Mouse (Mus musculus) ES-E14 (cell line): ENCODE data around the gene Fam71e1. TPM values are rescaled to one million over a fixed set of nuclear protein-coding genes. Genes with fewer than 3 reads are reported as not detected.
A peak's percentile ranks its signal among the peaks of the same experiment; 100 is the strongest.

Experiments used
- DNase-seq: peaks from one replicate; pipeline ENCODE4 v3.0.0-alpha.2; 2013; ENCODE audit warnings: low read depth, low spot score
- H3K27ac ChIP-seq: 2 replicates; pipeline ENCODE4 v1.5.1; 2012; ENCODE audit warnings: low read depth, mild to moderate bottlenecking, low read length, moderate library complexity, mixed read lengths; ENCODE audit not compliant: poor library complexity, insufficient read depth, severe bottlenecking
- H3K36me3 ChIP-seq: 2 replicates; pipeline ENCODE4 v1.6.1; 2012; ENCODE audit warnings: mild to moderate bottlenecking, low read length, moderate library complexity, mixed read lengths; ENCODE audit not compliant: control insufficient read depth, poor library complexity, insufficient read depth, severe bottlenecking
- H3K4me1 ChIP-seq, 2 experiments: fragments of 150-350 bp in 1 of 2; sonication (generic) in 1 of 2; 2 replicates each; pipeline ENCODE4 v1.6.1; 2012; ENCODE audit warnings: low read length in 2 of 2, mild to moderate bottlenecking in 1 of 2, mixed read lengths in 1 of 2; ENCODE audit not compliant: control insufficient read depth in 2 of 2, insufficient read depth in 2 of 2, poor library complexity in 1 of 2
- H3K4me3 ChIP-seq, 2 experiments: fragments of 150-350 bp in 1 of 2; sonication (generic) in 1 of 2; 2 replicates each; pipeline ENCODE4 v1.5.1; 2012; ENCODE audit warnings: low read length in 2 of 2, low read depth in 1 of 2, mild to moderate bottlenecking in 1 of 2, mixed read lengths in 1 of 2; ENCODE audit not compliant: insufficient read depth in 1 of 2, poor library complexity in 1 of 2, severe bottlenecking in 1 of 2
- H3K9ac ChIP-seq: 2 replicates; pipeline ENCODE4 v1.6.1; 2012; ENCODE audit warnings: low read depth, mild to moderate bottlenecking, low read length, mixed read lengths; ENCODE audit not compliant: poor library complexity, insufficient read depth, severe bottlenecking
- H3K9me3 ChIP-seq: fragments of 150-350 bp; sonication (generic); 2 replicates; pipeline ENCODE4 v1.6.1; 2012; ENCODE audit warnings: low read depth, mild to moderate bottlenecking, low read length; ENCODE audit not compliant: control insufficient read depth, insufficient read depth
- CHD2 ChIP-seq: IDR thresholded peaks from 2 replicates; pipeline ENCODE4 v1.6.1; 2014; ENCODE audit warnings: mild to moderate bottlenecking, low read depth, low read length, inconsistent platforms
- HCFC1 ChIP-seq: IDR thresholded peaks from 2 replicates; pipeline ENCODE4 v1.6.1; 2012; ENCODE audit warnings: low read length, inconsistent platforms, borderline replicate concordance; ENCODE audit not compliant: insufficient read depth
- MAFK ChIP-seq: IDR thresholded peaks from 2 replicates; pipeline ENCODE4 v1.6.1; 2014; ENCODE audit warnings: mild to moderate bottlenecking, low read depth, low read length, inconsistent platforms; ENCODE audit not compliant: insufficient read depth
- ZC3H11A ChIP-seq: IDR thresholded peaks from 2 replicates; pipeline ENCODE4 v1.6.1; 2012; ENCODE audit warnings: low read depth, mild to moderate bottlenecking, inconsistent platforms, low read length, borderline replicate concordance
- ZNF384 ChIP-seq: IDR thresholded peaks from 2 replicates; pipeline ENCODE4 v1.6.1; 2012; ENCODE audit warnings: low read depth, low read length, inconsistent platforms
- in situ Hi-C, 2 experiments: fragments of 600-800 bp; cut with MboI; formaldehyde crosslinking; loops; one replicate each; pipeline ENCODE4 v1.15.1; 2025; ENCODE audit warnings: low sequenced_read_pairs in 2 of 2, inconsistent platforms in 1 of 2; ENCODE audit not compliant: unreplicated experiment in 2 of 2
- total RNA-seq: library from RNA; depleted of rRNA; stranded (reverse); fragments of 300-350 nt; gene quantifications from 2 replicates; pipeline ENCODE4 v1.2.3, GENCODE M21; 2012

Gene Fam71e1
- total RNA-seq, 1 experiment: 3.4 TPM

- Histone ChIP-seq H3K9ac (no peak overlapping the region), H3K4me1 (peaks cover 0 to 16% of the 10 kb centered on the region in 2 experiments; a peak in 1 of 4 replicates), H3K27ac (no peak overlapping the region), H3K4me3 (no peak overlapping the region), H3K9me3 (no peaks in the 10 kb centered on the region), H3K36me3 (peaks cover 13% of the 10 kb centered on the region; the same call in 1 of the 2 replicates)
- TF ChIP-seq ZNF384 (no peak), HCFC1 (no peak), ZC3H11A (peak; percentile 74), CHD2 (no peak), MAFK (0 out of 2 replicates have a peak, but pooled peaks have one; percentile 7)
- in situ Hi-C loops: no loop called here
- DNase-seq: peak; percentile 79
These were observed 11.4 kb upstream of the Fam71e1 start for GRCm38 (mm10) chr7:44484841-44485571.

GRCm38 (mm10) chr7:44485572-44486195, 10.7 kb upstream of the Fam71e1 start:
- H3K9ac ChIP-seq: no peak overlapping the region
- TF ChIP-seq CHD2 (no peak), ZNF384 (peak; percentile 94), HCFC1 (no peak), ZC3H11A (no peak), MAFK (no peak)
- no peak for DNase-seq
- in situ Hi-C loops: no loop called here
- H3K4me3 ChIP-seq: no peak overlapping the region
- H3K9me3 ChIP-seq: no peaks in the 10 kb centered on the region
- peak overlapping the region; percentile 32; the same call in 1 of the 2 replicates for H3K27ac ChIP-seq
- H3K36me3 ChIP-seq: peaks cover 19% of the 10 kb centered on the region; the same call in 1 of the 2 replicates
- H3K4me1 ChIP-seq: peaks cover 0 to 16% of the 10 kb centered on the region in 2 experiments; a peak in 1 of 4 replicates

GRCm38 (mm10) chr7:44486927-44487575, 9.3 kb upstream of the Fam71e1 start:
- no peak for DNase-seq
- H3K9ac ChIP-seq: no peak overlapping the region
- TF ChIP-seq CHD2: no peak
- no peak for TF ChIP-seq ZNF384
- TF ChIP-seq ZC3H11A: no peak
- no peak for TF ChIP-seq HCFC1
- TF ChIP-seq MAFK: no peak
- H3K9me3 ChIP-seq: no peaks in the 10 kb centered on the region
- in situ Hi-C loops: no loop called here
- H3K4me1 ChIP-seq: peaks cover 0 to 16% of the 10 kb centered on the region in 2 experiments; a peak in 1 of 4 replicates
- peaks cover 30% of the 10 kb centered on the region; the same call in 1 of the 2 replicates for H3K36me3 ChIP-seq
- no peak overlapping the region for H3K27ac ChIP-seq
- no peak overlapping the region for H3K4me3 ChIP-seq

GRCm38 (mm10) chr7:44487936-44488335, 8.4 kb upstream of the Fam71e1 start:
- H3K9ac ChIP-seq: no peak overlapping the region
- no peak for DNase-seq
- TF ChIP-seq ZC3H11A (no peak), MAFK (no peak), CHD2 (no peak), ZNF384 (no peak), HCFC1 (no peak)
- peaks cover 0 to 16% of the 10 kb centered on the region in 2 experiments; a peak in 1 of 4 replicates for H3K4me1 ChIP-seq
- no peaks in the 10 kb centered on the region for H3K9me3 ChIP-seq
- H3K4me3 ChIP-seq: no peak overlapping the region
- no peak overlapping the region for H3K27ac ChIP-seq
- in situ Hi-C loops: no loop called here
- H3K36me3 ChIP-seq: peaks cover 38% of the 10 kb centered on the region; the same call in 1 of the 2 replicates
